Mouse (Mus musculus) spleen, postnatal 14 days (tissue): Measurements from ENCODE around the gene Olfr1394.
"Not testable (repeated sequence)": the region's sequence is repeated elsewhere in the genome, so short reads cannot be mapped to it uniquely, and the experiment has no call there.

Experiments used
- DNase-seq, 2 experiments: peaks; one replicate each; pipeline ENCODE4 v3.0.0; 2021 to 2022; ENCODE audit warnings: low spot score in 2 of 2

Gene Olfr1394

GRCm38 (mm10) chr11:49189737-49190136 lies 35.6 kb downstream of the Olfr1394 start:
- peak; percentile 32 to 71 for DNase-seq

GRCm38 (mm10) chr11:49191083-49191482 lies 36.9 kb downstream of the Olfr1394 start:
- DNase-seq, result no peak

- DNase-seq, result not testable (repeated sequence)
Measured at GRCm38 (mm10) chr11:49194771-49195170, 40.6 kb downstream of the Olfr1394 start.

DNA sequence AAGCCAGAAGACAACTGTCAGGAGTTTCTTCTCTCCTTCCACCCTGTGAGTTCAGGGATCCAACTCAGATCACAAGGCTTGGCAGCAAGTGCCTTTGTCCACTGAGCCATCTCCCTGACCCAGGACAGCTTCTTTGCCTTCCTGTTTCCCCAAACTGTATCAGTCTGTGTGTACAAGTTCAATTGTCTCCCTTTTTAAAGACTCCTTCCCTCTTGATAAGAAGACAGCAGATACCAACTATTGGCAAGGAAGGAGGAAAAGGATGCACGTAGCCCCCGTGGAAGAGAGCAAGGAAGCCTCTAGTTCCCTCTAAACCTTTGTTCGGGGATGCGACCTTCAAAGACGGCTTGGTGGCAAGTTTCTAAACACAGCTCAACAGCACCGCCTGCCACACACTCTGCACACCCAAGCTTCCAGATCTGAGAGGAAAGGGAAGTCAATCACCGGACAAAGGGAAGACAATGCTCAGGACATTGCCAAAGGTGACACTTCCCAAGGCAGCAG lies 41.7 kb downstream of the Olfr1394 start:
- DNase-seq, result no peak

DNA sequence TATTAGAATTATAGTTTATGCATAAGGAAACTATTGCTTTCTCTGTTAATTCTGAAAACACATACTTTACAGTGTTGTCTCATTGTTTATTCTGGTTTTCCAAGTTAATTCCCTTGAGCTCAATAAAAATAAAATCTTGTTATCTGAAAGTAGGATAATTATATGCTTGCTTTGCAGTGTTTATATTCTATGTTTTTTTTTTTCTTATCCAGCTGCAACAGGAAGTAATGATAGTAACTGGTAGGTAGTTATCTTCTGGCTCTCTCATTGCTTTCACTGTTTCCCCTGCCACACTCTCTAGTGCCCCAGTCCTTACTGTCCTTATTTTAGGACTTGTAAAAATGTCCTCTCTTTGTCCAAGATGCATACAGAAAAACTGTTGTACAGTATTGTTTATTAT lies 46.5 kb downstream of the Olfr1394 start:
- no peak for DNase-seq

DNA sequence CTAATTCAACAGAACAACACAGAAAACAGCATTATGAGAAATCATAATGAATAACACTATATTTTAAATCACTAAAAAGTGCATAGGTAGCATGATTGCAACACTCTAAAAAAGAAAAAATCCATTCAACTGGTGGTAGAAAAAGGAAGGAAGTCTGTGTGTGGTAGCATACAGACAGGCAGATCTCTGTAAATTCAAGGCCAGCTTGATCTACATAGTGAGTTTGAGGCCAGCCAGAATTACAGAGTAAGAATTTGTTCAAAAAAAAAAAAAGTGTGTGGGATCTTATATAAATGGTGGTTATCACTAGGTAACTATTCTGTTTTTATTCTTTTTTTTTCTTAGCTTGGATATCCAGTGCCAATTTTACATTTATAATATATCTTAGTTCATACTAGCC lies 47.0 kb downstream of the Olfr1394 start:
- no peak for DNase-seq

- no peak for DNase-seq
Measured at GRCm38 (mm10) chr11:49202071-49202470, 47.9 kb downstream of the Olfr1394 start.

- peak; percentile 6 to 13 for DNase-seq
Measured at GRCm38 (mm10) chr11:49202523-49203061, 48.4 kb downstream of the Olfr1394 start.

DNA sequence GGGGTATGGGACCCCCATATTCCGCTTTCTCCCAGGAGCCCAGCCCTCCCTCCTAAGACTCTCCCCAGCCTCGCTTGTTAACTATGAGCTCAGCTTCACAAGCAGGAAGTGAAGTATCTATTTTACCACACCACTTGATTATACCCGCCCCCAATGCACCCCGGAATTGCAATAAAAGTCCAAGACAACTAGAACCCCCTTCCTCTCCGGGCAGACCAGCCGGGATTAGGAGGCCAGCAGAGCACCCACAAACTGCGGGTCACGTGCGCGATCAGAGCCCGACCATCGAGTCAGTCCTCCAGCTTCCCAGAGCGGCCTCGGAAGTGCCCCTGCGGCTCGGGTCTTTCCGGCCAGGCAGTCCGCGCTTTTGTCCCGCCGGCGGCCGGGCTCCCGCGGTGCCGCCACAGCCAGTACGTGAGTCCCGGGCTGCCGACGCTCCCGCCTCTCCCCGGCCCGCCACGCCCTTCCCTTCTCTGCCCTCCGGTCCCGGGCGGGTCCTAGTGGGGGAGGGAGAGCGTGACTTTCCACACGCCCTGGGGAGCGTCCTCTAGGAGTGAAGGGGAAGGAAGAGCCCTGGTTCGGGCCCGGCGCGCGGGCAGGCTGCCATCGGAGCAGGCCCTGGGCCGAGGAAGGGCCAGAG lies 49.1 kb downstream of the Olfr1394 start, which contains the start of gene Zfp62:
TSS of gene Zfp62 (plus strand) at position 164 of the 640 bp plus-strand sequence.
- DNase-seq, result peak; percentile 87 to 89

- peak in 1 of 2 experiments; percentile 25 for DNase-seq
Measured at GRCm38 (mm10) chr11:49203771-49204497, 49.8 kb downstream of the Olfr1394 start.

DNA sequence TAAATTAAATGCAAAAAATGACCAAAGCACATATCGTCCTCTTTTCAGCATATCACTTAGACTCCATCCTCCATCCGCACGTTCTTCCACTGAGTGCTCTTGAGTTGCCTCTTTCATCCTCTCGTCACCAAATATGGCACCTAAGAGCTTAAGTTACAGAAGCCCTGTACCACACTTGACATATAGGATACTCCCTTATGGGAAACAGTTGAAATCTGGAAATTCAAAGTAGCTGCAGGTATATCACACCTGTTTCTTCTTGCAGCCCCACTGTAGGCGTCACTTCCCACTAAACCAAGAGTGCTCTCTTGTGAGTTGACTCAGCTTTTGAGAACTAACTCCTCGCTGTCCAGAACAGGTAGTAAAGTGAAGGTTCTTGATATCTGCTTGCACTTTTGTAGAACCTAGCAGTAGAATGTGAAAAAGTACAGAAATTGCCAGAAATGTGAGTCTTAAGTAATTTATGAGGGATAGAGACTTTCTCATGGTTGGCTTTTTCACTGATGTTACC lies 51.0 kb downstream of the Olfr1394 start:
- DNase-seq, result no peak

GRCm38 (mm10) chr11:49207495-49207894 lies 53.3 kb downstream of the Olfr1394 start:
- no peak for DNase-seq
